Mouse (Mus musculus): ENCODE results near the gene Magohb.
"Not testable (repeated sequence)": the region's sequence is repeated elsewhere in the genome, so short reads cannot be mapped to it uniquely, and the experiment has no call there.

Gene Magohb

GRCm38 (mm10) chr6:131292991-131293788, at the start of gene Magohb:
Gene Magohb, minus strand, starts transcription at chr6:131293244.
- peak; percentile 90 for DNase-seq

- no peak for DNase-seq
These were observed 47.0 kb upstream of the Magohb start for GRCm38 (mm10) chr6:131340082-131340481.

- DNase-seq = no peak
These were observed 46.3 kb upstream of the Magohb start for GRCm38 (mm10) chr6:131339309-131339708.

- no peak for DNase-seq
These were observed 45.7 kb upstream of the Magohb start for GRCm38 (mm10) chr6:131338787-131339186.

- no peak for DNase-seq
These were observed 34.0 kb upstream of the Magohb start for GRCm38 (mm10) chr6:131327076-131327475.

GRCm38 (mm10) chr6:131321854-131322639, 29.0 kb upstream of the Magohb start:
- DNase-seq = no peak

- no peak for DNase-seq
These were observed 23.4 kb upstream of the Magohb start for GRCm38 (mm10) chr6:131316155-131317101.

GRCm38 (mm10) chr6:131308031-131308430, 15.0 kb upstream of the Magohb start:
- DNase-seq = no peak

GRCm38 (mm10) chr6:131304776-131305175, 11.7 kb upstream of the Magohb start:
- no peak for DNase-seq

GRCm38 (mm10) chr6:131298531-131298930, 5.5 kb upstream of the Magohb start:
- no peak for DNase-seq

GRCm38 (mm10) chr6:131294435-131295112, 1.5 kb upstream of the Magohb start:
- DNase-seq = no peak

GRCm38 (mm10) chr6:131293916-131294315, 872 bp upstream of the Magohb start:
- no peak for DNase-seq

GRCm38 (mm10) chr6:131292276-131292990, 611 bp downstream of the Magohb start:
- DNase-seq = no peak

- DNase-seq = peak; percentile 28
These were observed 2.6 kb downstream of the Magohb start for GRCm38 (mm10) chr6:131290430-131290829.

GRCm38 (mm10) chr6:131278160-131278559, 14.9 kb downstream of the Magohb start:
- DNase-seq = not testable (repeated sequence)

GRCm38 (mm10) chr6:131276659-131277058, 16.4 kb downstream of the Magohb start:
- DNase-seq = no peak

GRCm38 (mm10) chr6:131272311-131272710, 20.7 kb downstream of the Magohb start:
- no peak for DNase-seq

GRCm38 (mm10) chr6:131270312-131270711, 22.7 kb downstream of the Magohb start:
- no peak for DNase-seq

GRCm38 (mm10) chr6:131269599-131269998, 23.4 kb downstream of the Magohb start:
- no peak for DNase-seq

- DNase-seq = no peak
These were observed 28.9 kb downstream of the Magohb start for GRCm38 (mm10) chr6:131264175-131264574.

GRCm38 (mm10) chr6:131262778-131263177, 30.3 kb downstream of the Magohb start:
- no peak for DNase-seq

GRCm38 (mm10) chr6:131262009-131262408, 31.0 kb downstream of the Magohb start:
- no peak for DNase-seq

All from thymus, postnatal 14 days (tissue).